Mouse (Mus musculus) thymus, postnatal 14 days (tissue): Measurements from ENCODE around the gene Esp6.
"Not testable (repeated sequence)": the region's sequence is repeated elsewhere in the genome, so short reads cannot be mapped to it uniquely, and the experiment has no call there.

Experiments
- DNase-seq: peaks from one replicate; pipeline ENCODE4 v3.0.0; 2021

Gene Esp6

GRCm38 (mm10) chr17:40561207-40561606 lies at the start of gene Esp6:
Gene Esp6, plus strand, starts transcription at chr17:40561507.
- DNase-seq = no peak

- DNase-seq = no peak
Measured at GRCm38 (mm10) chr17:40519818-40520217, 41.5 kb upstream of the Esp6 start, which contains the start of gene Esp8. Gene Esp8, plus strand, starts transcription at chr17:40520022.

- no peak for DNase-seq
Measured at GRCm38 (mm10) chr17:40529813-40530212, 31.5 kb upstream of the Esp6 start.

- no peak for DNase-seq
Measured at GRCm38 (mm10) chr17:40531147-40531546, 30.2 kb upstream of the Esp6 start.

- not testable (repeated sequence) for DNase-seq
Measured at GRCm38 (mm10) chr17:40547005-40547404, 14.3 kb upstream of the Esp6 start.

GRCm38 (mm10) chr17:40553470-40553869 lies 7.8 kb upstream of the Esp6 start:
- no peak for DNase-seq

- not testable (repeated sequence) for DNase-seq
Measured at GRCm38 (mm10) chr17:40583906-40584305, 22.6 kb downstream of the Esp6 start.

- no peak for DNase-seq
Measured at GRCm38 (mm10) chr17:40591297-40591696, 30.0 kb downstream of the Esp6 start.

- no peak for DNase-seq
Measured at GRCm38 (mm10) chr17:40598294-40598693, 37.0 kb downstream of the Esp6 start, which contains the start of gene Esp4. Gene Esp4, plus strand, starts transcription at chr17:40598594.
